Mouse (Mus musculus) mature B cell (primary cell): ENCODE measurements around the gene Cdkn2d.
"Not testable (repeated sequence)": the region's sequence is repeated elsewhere in the genome, so short reads cannot be mapped to it uniquely, and the experiment has no call there.

ENCODE experiments used
- in situ Hi-C: fragments of 300-500 bp; cut with MboI; formaldehyde crosslinking; loops from 2 replicates; pipeline ENCODE4 v1.14.3; 2019

Cdkn2d gene

GRCm38 (mm10) chr9:21318792-21319191 is 27.6 kb upstream of the Cdkn2d start:
- in situ Hi-C loops = loop anchor here (5.0 kb wide), 1 partner anchor 34 kb away; no protein-coding TSS in a partner anchor

- in situ Hi-C loops = loop anchor here (5.0 kb wide), 1 partner anchor 36 kb away; no protein-coding TSS in a partner anchor
Observed at GRCm38 (mm10) chr9:21316696-21317095, 25.5 kb upstream of the Cdkn2d start.

- in situ Hi-C loops = loop anchor here (5.0 kb wide), 1 partner anchor 37 kb away; no protein-coding TSS in a partner anchor
Observed at GRCm38 (mm10) chr9:21315421-21315820, 24.2 kb upstream of the Cdkn2d start.

GRCm38 (mm10) chr9:21314367-21315140 is 23.3 kb upstream of the Cdkn2d start:
- in situ Hi-C loops = loop anchor here (5.0 kb wide), 2 partner anchors 38 to 93 kb away; no protein-coding TSS in a partner anchor

GRCm38 (mm10) chr9:21313394-21313793 is 22.2 kb upstream of the Cdkn2d start:
- in situ Hi-C loops = loop anchor here (5.0 kb wide), 1 partner anchor 94 kb away; no protein-coding TSS in a partner anchor

GRCm38 (mm10) chr9:21312134-21312533 is 20.9 kb upstream of the Cdkn2d start, which contains the start of gene Ap1m2:
Ap1m2 (minus strand) TSS chr9:21312337.
- in situ Hi-C loops = loop anchor here (5.0 kb wide), 1 partner anchor 95 kb away; no protein-coding TSS in a partner anchor

GRCm38 (mm10) chr9:21311695-21312094 is 20.5 kb upstream of the Cdkn2d start:
- in situ Hi-C loops = loop anchor here (5.0 kb wide), 1 partner anchor 96 kb away; no protein-coding TSS in a partner anchor

- in situ Hi-C loops = no loop called here
Observed at GRCm38 (mm10) chr9:21309150-21309741, 18.0 kb upstream of the Cdkn2d start.

GRCm38 (mm10) chr9:21305065-21305464 is 13.9 kb upstream of the Cdkn2d start:
- in situ Hi-C loops = no loop called here

GRCm38 (mm10) chr9:21299014-21299413 is 7.8 kb upstream of the Cdkn2d start:
- in situ Hi-C loops = no loop called here

- in situ Hi-C loops = no loop called here
Observed at GRCm38 (mm10) chr9:21292271-21292670, 1.1 kb upstream of the Cdkn2d start.

GRCm38 (mm10) chr9:21291868-21292267 is 661 bp upstream of the Cdkn2d start:
- in situ Hi-C loops = not testable (repeated sequence)

GRCm38 (mm10) chr9:21290589-21290988 is 618 bp downstream of the Cdkn2d start:
- in situ Hi-C loops = no loop called here

- in situ Hi-C loops = no loop called here
Observed at GRCm38 (mm10) chr9:21289337-21289671, 1.9 kb downstream of the Cdkn2d start.

- in situ Hi-C loops = no loop called here
Observed at GRCm38 (mm10) chr9:21288404-21289336, 2.5 kb downstream of the Cdkn2d start.

GRCm38 (mm10) chr9:21287571-21288402 is 3.4 kb downstream of the Cdkn2d start, which contains the start of gene Kri1:
Kri1 (minus strand) TSS chr9:21287969.
- in situ Hi-C loops = no loop called here

- in situ Hi-C loops = no loop called here
Observed at GRCm38 (mm10) chr9:21286753-21287152, 4.5 kb downstream of the Cdkn2d start.

GRCm38 (mm10) chr9:21283994-21284393 is 7.2 kb downstream of the Cdkn2d start:
- in situ Hi-C loops = no loop called here

GRCm38 (mm10) chr9:21283591-21283990 is 7.6 kb downstream of the Cdkn2d start:
- in situ Hi-C loops = no loop called here

- in situ Hi-C loops = no loop called here
Observed at GRCm38 (mm10) chr9:21277776-21278175, 13.4 kb downstream of the Cdkn2d start.

- in situ Hi-C loops = no loop called here
Observed at GRCm38 (mm10) chr9:21276307-21276706, 14.9 kb downstream of the Cdkn2d start.
